Mouse (Mus musculus): Measurements from ENCODE around the gene Rfpl4b. TPM values are rescaled to one million over a fixed set of nuclear protein-coding genes. Genes with fewer than 3 reads are reported as not detected.
"Not testable (repeated sequence)": the region's sequence is repeated elsewhere in the genome, so short reads cannot be mapped to it uniquely, and the experiment has no call there.

Rfpl4b gene
- not detected for total RNA-seq (2022)

GRCm38 (mm10) chr10:38821679-38822078, at the start of gene Rfpl4b:
Gene Rfpl4b, minus strand, starts transcription at chr10:38821779.
- no peak for DNase-seq (ENCODE audit: low spot score in 2 of 2)

GRCm38 (mm10) chr10:38855186-38855585, 33.6 kb upstream of the Rfpl4b start:
- DNase-seq (ENCODE audit: low spot score in 2 of 2) = no peak

- not testable (repeated sequence) for DNase-seq (ENCODE audit: low spot score in 2 of 2)
Measured at GRCm38 (mm10) chr10:38850006-38850405, 28.4 kb upstream of the Rfpl4b start.

- DNase-seq (ENCODE audit: low spot score in 2 of 2) = peak; percentile 44 to 47
Measured at GRCm38 (mm10) chr10:38848884-38849499, 27.4 kb upstream of the Rfpl4b start.

GRCm38 (mm10) chr10:38848231-38848630, 26.7 kb upstream of the Rfpl4b start:
- no peak for DNase-seq (ENCODE audit: low spot score in 2 of 2)

- no peak for DNase-seq (ENCODE audit: low spot score in 2 of 2)
Measured at GRCm38 (mm10) chr10:38823741-38824140, 2.2 kb upstream of the Rfpl4b start.

- DNase-seq (ENCODE audit: low spot score in 2 of 2) = peak in 1 of 2 experiments; percentile 9
Measured at GRCm38 (mm10) chr10:38806056-38806455, 15.5 kb downstream of the Rfpl4b start.

- DNase-seq (ENCODE audit: low spot score in 2 of 2) = no peak
Measured at GRCm38 (mm10) chr10:38804047-38804446, 17.5 kb downstream of the Rfpl4b start.

GRCm38 (mm10) chr10:38803304-38803703, 18.3 kb downstream of the Rfpl4b start:
- DNase-seq (ENCODE audit: low spot score in 2 of 2) = no peak

- no peak for DNase-seq (ENCODE audit: low spot score in 2 of 2)
Measured at GRCm38 (mm10) chr10:38788612-38789011, 33.0 kb downstream of the Rfpl4b start.

Other genes starting within 250 kb of the Rfpl4b start
- gene Lama4, start 143.7 kb upstream of the Rfpl4b start, total RNA-seq (2022) = 10 to 100 TPM in 3 of 4 experiments, 1 to 10 TPM in 1; 9.2 to 16.9 (median 11.5) TPM

Data from gastrocnemius, adult 8-10 months (tissue).